Mouse (Mus musculus): ENCODE measurements around the gene Slx4ip. TPM values are rescaled to one million over a fixed set of nuclear protein-coding genes. Genes with fewer than 3 reads are reported as not detected.

Gene Slx4ip
- polyA plus RNA-seq, 1 experiment from 2014 or later, result 4.2 TPM

DNA sequence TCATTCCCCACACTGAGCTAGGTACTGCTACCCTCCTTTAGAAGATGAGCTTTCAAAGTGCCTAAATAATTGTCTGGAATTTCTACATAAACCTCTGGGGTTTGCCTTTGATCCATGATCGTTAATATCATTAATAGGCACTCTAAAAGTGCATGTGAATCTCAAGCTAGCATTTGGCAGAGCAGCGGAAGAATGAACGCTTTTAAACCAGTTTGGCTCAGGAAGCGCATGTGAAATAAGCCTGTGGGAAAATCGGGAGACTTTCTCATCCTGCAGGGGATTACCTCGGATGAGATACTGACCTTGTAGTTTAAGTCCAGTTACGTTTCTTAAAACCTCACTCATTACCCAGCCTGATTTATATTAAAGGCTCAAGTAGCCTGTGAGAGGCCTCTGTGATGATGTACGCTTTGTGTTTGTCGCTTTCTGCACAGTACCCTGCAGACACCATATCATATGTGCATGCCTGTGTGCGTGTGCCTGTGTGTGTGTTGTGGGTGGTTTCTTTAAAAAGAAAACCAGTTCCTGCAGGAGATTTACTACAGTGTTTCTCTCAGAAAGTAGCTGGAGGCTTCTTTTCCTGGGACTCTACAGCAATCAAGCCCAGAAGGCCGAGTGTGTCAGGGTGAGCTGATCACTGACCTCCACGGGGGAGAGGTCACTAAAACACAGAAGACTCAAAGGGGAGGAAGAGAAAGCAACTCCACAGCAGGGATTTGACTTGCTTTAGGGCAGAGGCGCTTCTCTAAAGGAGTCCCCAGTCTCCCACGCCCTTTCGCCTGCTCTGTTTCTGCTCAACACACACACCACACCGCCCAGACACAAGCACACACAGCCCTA lies 182.7 kb downstream of the Slx4ip start:
- H3K9ac ChIP-seq, result 0 out of 2 replicates have a peak overlapping the region, but pooled peaks have one; percentile 52
- no peaks in the 10 kb centered on the region for H3K36me3 ChIP-seq
- H3K9me3 ChIP-seq, result no peaks in the 10 kb centered on the region
- ATAC-seq (ENCODE audit: extremely low read depth, insufficient number of reproducible peaks, low FRiP score, low TSS enrichment), result no peak
- H3K27me3 ChIP-seq (replicated peaks), result no peaks in the 10 kb centered on the region
- WGBS, result 59% methylated on average over 16 of the region's 16 CpGs
- peaks cover 9% of the 10 kb centered on the region; the same call in 1 of the 2 replicates for H3K4me1 ChIP-seq
- no peak overlapping the region for H3K4me3 ChIP-seq
- H3K27ac ChIP-seq (replicated peaks), result no peak overlapping the region; the same call in 1 of the 2 replicates
- no peak overlapping the region for H3K4me2 ChIP-seq

DNA sequence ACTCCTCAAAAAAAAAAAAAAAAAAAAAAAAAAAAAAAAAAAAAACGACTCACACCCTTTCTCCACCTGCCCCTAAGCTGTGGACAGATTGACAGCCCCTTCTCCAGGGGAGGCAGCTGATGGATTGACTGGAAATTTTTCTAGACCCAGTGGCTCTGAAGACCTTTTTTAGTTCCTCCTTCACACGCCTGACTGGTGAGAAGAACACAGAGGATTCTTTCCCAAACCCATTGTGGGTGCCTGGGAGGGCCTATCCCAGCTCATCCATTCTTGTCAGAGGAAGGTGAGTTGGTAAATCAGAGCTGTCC lies 183.2 kb downstream of the Slx4ip start:
- Histone ChIP-seq H3K27me3 (replicated peaks) (no peaks in the 10 kb centered on the region), H3K4me2 (no peak overlapping the region), H3K4me1 (peaks cover 10% of the 10 kb centered on the region; the same call in 1 of the 2 replicates), H3K9me3 (no peaks in the 10 kb centered on the region), H3K9ac (no peak overlapping the region), H3K4me3 (no peak overlapping the region), H3K27ac (replicated peaks) (no peak overlapping the region), H3K36me3 (no peaks in the 10 kb centered on the region)
- ATAC-seq (ENCODE audit: extremely low read depth, insufficient number of reproducible peaks, low FRiP score, low TSS enrichment), result no peak
- WGBS, result 32% methylated on average over 2 of the region's 2 CpGs

GRCm38 (mm10) chr2:137078771-137079170 lies 187.8 kb downstream of the Slx4ip start:
- Histone ChIP-seq H3K27me3 (replicated peaks) (no peaks in the 10 kb centered on the region), H3K9ac (no peak overlapping the region), H3K36me3 (peaks cover 14% of the 10 kb centered on the region), H3K9me3 (no peaks in the 10 kb centered on the region), H3K4me1 (peaks cover 29% of the 10 kb centered on the region), H3K4me2 (no peak overlapping the region), H3K27ac (replicated peaks) (no peak overlapping the region), H3K4me3 (no peak overlapping the region)
- ATAC-seq (ENCODE audit: extremely low read depth, insufficient number of reproducible peaks, low FRiP score, low TSS enrichment), result no peak
- 78% methylated on average over 4 of the region's 4 CpGs for WGBS

- no peak for ATAC-seq (ENCODE audit: extremely low read depth, insufficient number of reproducible peaks, low FRiP score, low TSS enrichment)
- Histone ChIP-seq H3K27me3 (replicated peaks) (no peaks in the 10 kb centered on the region), H3K27ac (replicated peaks) (peak overlapping the region; percentile 29), H3K4me1 (peaks cover 26% of the 10 kb centered on the region), H3K36me3 (peaks cover 24% of the 10 kb centered on the region), H3K4me2 (peak overlapping the region; percentile 20), H3K9ac (peak overlapping the region; percentile 11; the same call in 1 of the 2 replicates), H3K4me3 (no peak overlapping the region), H3K9me3 (no peaks in the 10 kb centered on the region)
- WGBS, result 26% methylated on average over 10 of the region's 10 CpGs
Observed at GRCm38 (mm10) chr2:137079721-137080320, 188.8 kb downstream of the Slx4ip start.

DNA sequence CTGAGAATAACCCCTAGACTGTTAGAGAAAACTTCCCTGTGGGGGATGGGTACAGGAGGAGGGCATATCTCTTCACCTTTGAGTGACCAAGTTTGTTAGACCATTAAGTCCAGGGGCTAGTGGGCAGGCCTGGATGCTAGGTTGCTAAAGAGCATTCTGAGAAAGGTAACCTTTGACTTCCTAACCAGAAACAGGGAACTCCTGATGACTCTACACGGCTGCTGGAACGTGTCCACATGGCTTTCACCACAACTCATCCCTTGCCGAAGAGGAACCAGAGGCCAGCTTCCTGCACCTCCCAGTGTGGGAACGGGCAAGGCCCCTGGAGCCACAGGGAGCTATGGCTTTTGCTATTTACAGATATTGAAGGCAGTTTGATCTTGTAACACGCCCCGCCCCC lies 189.4 kb downstream of the Slx4ip start:
- Histone ChIP-seq H3K9me3 (no peaks in the 10 kb centered on the region), H3K4me1 (peaks cover 26% of the 10 kb centered on the region), H3K36me3 (peaks cover 31% of the 10 kb centered on the region), H3K4me2 (peak overlapping the region; percentile 20; the same call in 1 of the 2 replicates), H3K4me3 (no peak overlapping the region), H3K27me3 (replicated peaks) (no peaks in the 10 kb centered on the region), H3K9ac (no peak overlapping the region; the same call in 1 of the 2 replicates), H3K27ac (replicated peaks) (peak overlapping the region; percentile 29; the same call in 1 of the 2 replicates)
- ATAC-seq (ENCODE audit: extremely low read depth, insufficient number of reproducible peaks, low FRiP score, low TSS enrichment), result no peak
- 52% methylated on average over 6 of the region's 6 CpGs for WGBS

DNA sequence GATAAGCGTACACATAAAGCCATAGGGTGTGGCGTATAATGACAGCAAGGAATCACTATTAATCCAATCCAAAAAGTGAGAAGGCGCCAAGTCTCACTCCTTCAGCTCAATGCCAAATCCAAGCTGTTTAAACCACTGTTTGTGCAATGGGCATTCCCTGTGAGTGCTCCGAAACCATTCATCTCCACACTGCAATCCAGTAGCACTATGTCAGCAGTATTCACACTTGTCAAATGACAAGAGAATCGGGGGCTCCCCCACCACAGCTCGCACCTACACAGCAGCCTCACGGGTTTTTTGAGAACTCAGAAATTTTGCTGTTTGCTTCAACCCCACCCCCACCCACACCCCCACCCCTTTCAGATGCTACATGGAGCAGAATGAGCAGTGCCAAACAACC lies 190.0 kb downstream of the Slx4ip start:
- Histone ChIP-seq H3K27me3 (replicated peaks) (no peaks in the 10 kb centered on the region), H3K36me3 (peaks cover 36% of the 10 kb centered on the region), H3K27ac (replicated peaks) (0 out of 2 replicates have a peak overlapping the region, but pooled peaks have one; percentile 29), H3K4me1 (peaks cover 26% of the 10 kb centered on the region), H3K4me2 (no peak overlapping the region), H3K9me3 (no peaks in the 10 kb centered on the region), H3K9ac (no peak overlapping the region), H3K4me3 (no peak overlapping the region)
- no peak for ATAC-seq (ENCODE audit: extremely low read depth, insufficient number of reproducible peaks, low FRiP score, low TSS enrichment)
- 79% methylated on average over 7 of the region's 7 CpGs for WGBS

DNA sequence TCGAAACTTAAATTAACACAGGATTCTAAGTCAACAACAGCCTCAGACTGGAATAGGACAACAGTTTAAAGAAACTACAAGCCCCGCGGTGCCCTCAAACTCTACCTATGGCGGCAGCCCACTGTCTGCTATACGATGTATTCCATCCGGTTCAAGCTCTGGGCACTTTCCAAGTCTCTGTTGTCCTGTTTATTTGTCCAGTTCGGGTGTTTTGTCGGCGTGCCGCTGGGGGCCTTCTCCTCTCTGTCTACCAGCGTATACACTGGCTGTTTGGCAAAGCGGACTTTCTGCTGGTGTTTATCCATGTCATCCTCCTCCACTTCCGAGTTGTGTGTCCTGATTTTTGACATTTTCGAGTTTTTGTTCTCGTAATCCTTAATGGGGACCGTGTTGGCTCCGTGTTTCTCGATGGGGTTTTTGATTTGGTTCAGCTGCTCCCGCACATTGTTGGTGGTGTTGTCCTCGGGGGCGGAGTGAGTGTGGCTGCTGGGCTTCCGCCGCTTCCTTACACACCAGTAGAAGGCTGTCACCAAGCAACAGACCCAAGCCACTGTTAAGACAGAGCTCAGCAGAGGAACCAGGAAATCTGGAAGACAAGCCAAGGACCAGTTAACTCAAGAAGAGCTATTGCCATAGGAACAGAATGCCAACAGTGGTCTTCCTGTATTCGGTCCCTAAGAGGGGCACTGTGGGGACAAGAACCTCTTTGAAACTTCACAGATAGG lies 192.0 kb downstream of the Slx4ip start:
- H3K9ac ChIP-seq, result no peak overlapping the region
- WGBS, result 85% methylated on average over 24 of the region's 24 CpGs
- H3K4me1 ChIP-seq, result peaks cover 26% of the 10 kb centered on the region
- H3K9me3 ChIP-seq, result no peaks in the 10 kb centered on the region
- peaks cover 56% of the 10 kb centered on the region for H3K36me3 ChIP-seq
- no peak for ATAC-seq (ENCODE audit: extremely low read depth, insufficient number of reproducible peaks, low FRiP score, low TSS enrichment)
- no peak overlapping the region for H3K27ac ChIP-seq (replicated peaks)
- H3K4me3 ChIP-seq, result no peak overlapping the region
- H3K27me3 ChIP-seq (replicated peaks), result no peaks in the 10 kb centered on the region
- no peak overlapping the region for H3K4me2 ChIP-seq

DNA sequence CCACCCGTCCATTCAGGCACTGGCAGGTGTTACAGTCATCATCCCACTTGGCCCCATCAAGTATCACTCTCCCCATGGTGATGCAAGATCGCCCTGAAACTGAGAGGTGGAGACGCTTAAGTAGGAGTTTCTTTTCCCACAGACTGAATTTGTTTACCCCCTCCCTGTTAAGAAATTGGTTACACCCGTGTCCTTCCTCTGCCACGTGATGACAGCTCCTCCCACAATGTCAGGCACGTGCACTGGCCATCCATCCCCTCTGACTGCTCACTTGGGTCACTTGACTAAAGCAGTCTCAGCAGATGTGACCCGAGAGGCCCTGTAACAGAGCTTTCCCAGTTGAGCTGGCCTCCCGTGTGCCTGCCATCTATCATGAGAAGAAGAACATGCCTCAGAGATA lies 194.2 kb downstream of the Slx4ip start:
- peaks cover 78% of the 10 kb centered on the region for H3K36me3 ChIP-seq
- no peak for ATAC-seq (ENCODE audit: extremely low read depth, insufficient number of reproducible peaks, low FRiP score, low TSS enrichment)

DNA sequence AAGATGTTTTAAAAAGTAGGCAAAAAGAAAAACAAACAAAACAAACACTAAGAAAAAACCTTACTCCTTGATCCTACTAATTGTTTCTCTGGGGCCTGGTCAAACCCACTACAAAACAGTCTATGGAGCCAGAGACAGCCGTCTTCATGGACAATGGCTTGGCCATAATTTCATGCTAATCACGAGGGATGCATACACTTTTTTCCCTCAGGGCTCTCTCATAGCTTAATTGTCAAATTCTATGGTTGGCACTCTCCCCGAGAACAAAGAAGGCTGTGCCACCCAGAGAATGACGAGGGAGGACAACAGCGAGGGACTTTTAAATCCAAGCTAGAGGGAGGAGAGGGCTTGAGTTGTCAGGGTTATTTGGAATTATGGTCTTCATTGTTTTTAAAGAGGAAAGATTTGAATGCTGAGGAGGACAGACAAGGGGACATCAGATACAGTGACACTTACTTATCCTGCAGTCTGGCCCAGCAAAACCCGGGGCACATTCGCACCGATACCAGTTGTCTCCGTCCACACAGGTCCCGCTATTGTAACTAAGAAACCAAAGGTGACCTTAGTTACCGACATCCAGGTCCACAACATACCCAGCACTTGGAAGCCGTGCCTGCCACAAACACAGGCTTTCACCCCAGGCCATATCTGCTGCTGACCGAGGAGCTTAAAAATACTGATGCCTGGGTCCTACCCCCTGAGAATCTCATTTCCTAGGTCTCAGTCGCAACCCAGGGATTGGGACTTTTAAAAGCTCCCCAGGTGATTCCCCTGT lies 195.8 kb downstream of the Slx4ip start:
- ATAC-seq (ENCODE audit: extremely low read depth, insufficient number of reproducible peaks, low FRiP score, low TSS enrichment), result no peak
- no peak overlapping the region for H3K27ac ChIP-seq (replicated peaks)
- H3K36me3 ChIP-seq, result peaks cover 93% of the 10 kb centered on the region
- H3K4me2 ChIP-seq, result no peak overlapping the region
- no peaks in the 10 kb centered on the region for H3K27me3 ChIP-seq (replicated peaks)
- H3K4me1 ChIP-seq, result no peaks in the 10 kb centered on the region
- WGBS, result 86% methylated on average over 14 of the region's 14 CpGs
- no peak overlapping the region for H3K4me3 ChIP-seq
- H3K9ac ChIP-seq, result no peak overlapping the region
- no peaks in the 10 kb centered on the region for H3K9me3 ChIP-seq

More for the DNA sequence above, 194.2 kb downstream of the Slx4ip start:
- WGBS, result 35% methylated on average over 8 of the region's 8 CpGs
- Histone ChIP-seq H3K4me3 (no peak overlapping the region), H3K27ac (replicated peaks) (no peak overlapping the region), H3K27me3 (replicated peaks) (no peaks in the 10 kb centered on the region), H3K9ac (no peak overlapping the region), H3K4me1 (peaks cover 12% of the 10 kb centered on the region), H3K9me3 (no peaks in the 10 kb centered on the region), H3K4me2 (no peak overlapping the region)

- no peak overlapping the region for H3K27ac ChIP-seq (replicated peaks)
- WGBS, result 65% methylated on average over 6 of the region's 6 CpGs
- H3K4me2 ChIP-seq, result no peak overlapping the region
- no peaks in the 10 kb centered on the region for H3K27me3 ChIP-seq (replicated peaks)
- H3K4me1 ChIP-seq, result peaks cover 6% of the 10 kb centered on the region; the same call in 1 of the 2 replicates
- H3K4me3 ChIP-seq, result no peak overlapping the region
- no peaks in the 10 kb centered on the region for H3K9me3 ChIP-seq
- no peak for ATAC-seq (ENCODE audit: extremely low read depth, insufficient number of reproducible peaks, low FRiP score, low TSS enrichment)
- no peak overlapping the region for H3K9ac ChIP-seq
- peaks cover 99% of the 10 kb centered on the region for H3K36me3 ChIP-seq
Observed at GRCm38 (mm10) chr2:137087705-137088104, 196.7 kb downstream of the Slx4ip start.
